Mouse (Mus musculus): Measurements from ENCODE around the gene Zranb3. TPM values are rescaled to one million over a fixed set of nuclear protein-coding genes. Genes with fewer than 3 reads are reported as not detected.

Zranb3 gene
- polyA plus RNA-seq, 1 experiment from 2014 or later: 11.4 TPM

DNA sequence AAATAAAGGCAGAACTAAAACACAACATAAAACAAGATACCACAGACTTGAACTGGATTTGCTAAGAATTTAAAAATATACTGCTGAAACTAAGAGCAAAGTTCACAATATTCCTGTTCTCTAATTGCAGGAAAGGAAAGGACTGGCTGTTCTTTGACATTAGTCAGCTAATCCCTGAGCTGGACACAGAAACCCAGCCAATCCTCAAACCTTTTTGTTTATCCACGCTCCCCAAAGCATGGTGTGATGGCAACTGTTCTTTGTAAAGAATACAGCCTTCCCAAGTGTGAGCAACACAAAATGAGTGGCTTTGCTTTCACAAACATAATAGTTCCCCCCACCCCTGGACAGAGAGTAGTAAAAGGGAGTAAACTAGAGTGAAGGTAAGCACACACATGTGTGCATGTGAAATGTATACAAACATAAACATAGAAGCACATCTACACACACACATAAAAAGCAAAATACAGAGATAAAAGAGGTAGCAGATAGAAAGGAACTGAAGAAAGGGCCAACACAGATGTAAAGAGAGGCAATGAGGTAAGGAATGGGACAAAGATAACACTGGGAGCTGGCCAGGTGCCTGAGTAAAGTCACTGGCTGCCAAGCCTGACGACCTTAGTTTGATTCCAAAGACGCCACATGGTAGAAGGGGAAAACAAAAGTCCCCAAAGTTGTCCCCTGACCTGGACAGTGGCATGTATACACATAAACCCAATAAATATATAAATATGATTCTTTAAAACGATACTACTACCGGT lies 21.7 kb downstream of the Zranb3 start:
- Histone ChIP-seq H3K27ac (no peak overlapping the region), H3K4me1 (no peaks in the 10 kb centered on the region), H3K9me3 (no peaks in the 10 kb centered on the region), H3K4me2 (no peak overlapping the region), H3K36me3 (peaks cover 7% of the 10 kb centered on the region; the same call in 1 of the 2 replicates), H3K4me3 (no peak overlapping the region), H3K27me3 (no peaks in the 10 kb centered on the region), H3K9ac (no peak overlapping the region)
- no peak for ATAC-seq (ENCODE audit: insufficient number of reproducible peaks, insufficient read depth, low FRiP score, low TSS enrichment, low read depth)
- WGBS: 87% methylated on average over 5 of the region's 5 CpGs

DNA sequence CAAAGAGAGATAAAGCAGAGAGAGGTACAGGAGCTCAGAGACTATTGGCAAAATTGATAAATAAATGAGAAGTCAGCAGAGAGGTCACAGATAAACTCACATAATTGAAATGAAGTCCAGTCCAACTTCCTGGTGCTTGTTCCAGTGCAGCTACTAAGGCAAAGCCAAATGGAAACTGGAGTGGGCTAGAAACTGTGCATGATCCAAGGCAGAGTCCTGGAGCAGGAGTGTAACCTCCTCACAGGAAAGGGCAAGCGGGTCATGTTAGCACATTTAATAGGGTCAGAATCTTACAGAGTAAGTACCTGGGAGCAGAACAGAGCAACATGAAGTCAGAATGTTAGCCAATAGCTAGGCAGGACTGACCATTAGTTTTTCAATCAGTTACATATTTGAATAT lies 24.2 kb downstream of the Zranb3 start:
- peaks cover 7% of the 10 kb centered on the region; the same call in 1 of the 2 replicates for H3K36me3 ChIP-seq
- WGBS: 90% methylated on average over 1 of the region's 1 CpGs
- H3K4me2 ChIP-seq: no peak overlapping the region
- H3K4me1 ChIP-seq: no peaks in the 10 kb centered on the region
- no peak overlapping the region for H3K27ac ChIP-seq
- no peaks in the 10 kb centered on the region for H3K9me3 ChIP-seq
- H3K4me3 ChIP-seq: no peak overlapping the region
- no peak overlapping the region for H3K9ac ChIP-seq
- no peaks in the 10 kb centered on the region for H3K27me3 ChIP-seq
- ATAC-seq (ENCODE audit: insufficient number of reproducible peaks, insufficient read depth, low FRiP score, low TSS enrichment, low read depth): no peak

DNA sequence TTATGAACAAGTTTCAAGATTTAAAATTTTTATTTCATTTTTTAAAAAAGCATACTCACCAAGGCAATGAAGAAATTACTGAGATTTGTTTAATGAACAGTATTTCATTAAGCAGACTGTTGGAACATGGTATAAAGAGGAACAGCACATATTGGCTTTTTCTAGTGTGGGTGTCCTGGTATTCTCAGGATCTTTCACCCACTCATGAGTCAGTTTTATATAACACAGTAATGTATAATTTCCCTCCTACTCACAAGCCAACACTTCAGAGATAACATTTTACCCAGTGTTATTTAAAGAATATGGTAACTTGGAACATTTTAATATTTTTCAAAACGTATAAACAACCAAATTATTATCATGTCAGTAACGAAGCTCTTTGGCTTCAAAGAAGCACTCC lies 25.1 kb downstream of the Zranb3 start:
- WGBS: 89% methylated on average over 2 of the region's 2 CpGs
- no peaks in the 10 kb centered on the region for H3K4me1 ChIP-seq
- no peak for ATAC-seq (ENCODE audit: insufficient number of reproducible peaks, insufficient read depth, low FRiP score, low TSS enrichment, low read depth)
- H3K27me3 ChIP-seq: no peaks in the 10 kb centered on the region
- no peak overlapping the region for H3K4me2 ChIP-seq
- H3K9me3 ChIP-seq: no peaks in the 10 kb centered on the region
- H3K9ac ChIP-seq: no peak overlapping the region
- peaks cover 4% of the 10 kb centered on the region; the same call in 1 of the 2 replicates for H3K36me3 ChIP-seq
- no peak overlapping the region for H3K27ac ChIP-seq
- no peak overlapping the region for H3K4me3 ChIP-seq

DNA sequence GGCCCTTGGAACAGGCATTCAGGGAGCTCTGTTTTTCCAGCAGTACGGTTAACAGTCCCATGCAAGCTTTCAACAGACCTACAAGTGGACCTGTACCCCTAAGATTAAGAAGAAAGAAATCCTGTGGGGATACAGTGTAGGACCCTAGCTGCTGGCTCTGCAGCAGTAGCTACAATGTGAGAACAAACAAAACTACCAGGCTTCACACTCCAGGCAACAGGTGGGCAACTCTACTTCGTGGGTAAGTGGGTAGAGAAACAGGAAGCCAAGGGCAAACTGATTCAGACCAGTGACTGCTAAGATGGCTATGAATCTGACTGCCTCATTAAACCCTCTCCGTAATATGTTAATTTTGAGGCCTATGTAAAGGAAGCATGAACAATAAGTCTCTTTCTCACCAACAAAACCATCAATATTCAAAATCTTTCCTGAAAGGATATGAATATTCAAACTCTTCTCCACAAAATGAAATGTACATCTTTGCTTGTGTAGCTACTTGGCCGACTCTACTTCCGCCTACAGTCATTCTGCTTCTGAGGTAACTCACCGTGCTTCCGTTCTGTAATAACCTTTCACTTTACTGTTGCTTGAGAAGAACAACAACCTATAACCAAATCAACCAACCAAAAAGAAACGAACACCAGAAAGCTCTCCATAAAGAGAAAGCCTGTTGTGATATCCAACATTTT lies 25.9 kb downstream of the Zranb3 start:
- WGBS: 93% methylated on average over 8 of the region's 8 CpGs
- Histone ChIP-seq H3K9me3 (no peaks in the 10 kb centered on the region), H3K4me1 (no peaks in the 10 kb centered on the region), H3K9ac (no peak overlapping the region), H3K4me2 (no peak overlapping the region), H3K27me3 (no peaks in the 10 kb centered on the region), H3K36me3 (peaks cover 2% of the 10 kb centered on the region; the same call in 1 of the 2 replicates), H3K27ac (no peak overlapping the region), H3K4me3 (no peak overlapping the region)
- no peak for ATAC-seq (ENCODE audit: insufficient number of reproducible peaks, insufficient read depth, low FRiP score, low TSS enrichment, low read depth)

DNA sequence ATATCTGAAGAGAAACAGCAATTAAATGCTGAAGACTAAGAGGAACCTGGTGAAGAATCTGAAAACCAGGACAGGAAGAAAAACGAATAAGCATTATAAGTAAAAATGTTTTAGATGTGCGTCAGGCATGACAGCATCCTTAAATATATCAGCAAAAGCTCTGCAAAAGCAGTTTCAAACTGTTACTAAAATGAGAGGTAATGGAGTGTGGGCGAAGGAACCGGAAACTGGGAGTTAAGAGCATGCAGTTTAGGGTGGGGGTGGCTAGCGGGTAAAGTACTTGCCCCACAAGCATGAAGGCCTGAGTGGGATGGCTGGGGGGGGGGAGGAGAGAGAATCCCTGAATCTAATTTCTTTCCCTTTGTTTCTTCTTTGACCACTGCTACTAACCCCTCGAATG lies 29.8 kb downstream of the Zranb3 start:
- H3K9me3 ChIP-seq: no peaks in the 10 kb centered on the region
- no peak overlapping the region for H3K4me2 ChIP-seq
- no peaks in the 10 kb centered on the region for H3K36me3 ChIP-seq
- 94% methylated on average over 6 of the region's 6 CpGs for WGBS
- no peak overlapping the region for H3K9ac ChIP-seq
- H3K27me3 ChIP-seq: no peaks in the 10 kb centered on the region
- ATAC-seq (ENCODE audit: insufficient number of reproducible peaks, insufficient read depth, low FRiP score, low TSS enrichment, low read depth): no peak
- no peak overlapping the region for H3K27ac ChIP-seq
- H3K4me3 ChIP-seq: no peak overlapping the region
- H3K4me1 ChIP-seq: no peaks in the 10 kb centered on the region

DNA sequence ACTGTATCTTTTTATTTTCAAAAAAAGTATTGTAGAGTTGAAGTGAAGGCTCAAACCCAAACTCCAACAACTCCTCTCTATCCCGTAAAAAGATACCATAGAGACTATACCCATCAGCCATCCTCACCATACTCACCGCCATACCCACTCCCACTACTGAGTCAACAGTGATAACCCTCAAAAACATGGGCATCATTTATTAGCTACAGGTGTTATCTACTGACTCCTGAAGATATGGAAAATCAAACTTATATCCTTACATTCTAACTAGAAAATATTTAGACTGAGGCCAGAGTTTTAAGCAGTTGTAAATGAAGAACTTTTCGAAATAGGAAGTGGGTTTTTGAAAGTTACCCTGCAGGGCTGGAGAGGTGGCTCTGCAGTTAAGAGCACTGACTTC lies 32.8 kb downstream of the Zranb3 start:
- no peak overlapping the region for H3K4me2 ChIP-seq
- H3K9me3 ChIP-seq: no peaks in the 10 kb centered on the region
- no peak overlapping the region for H3K4me3 ChIP-seq
- no peaks in the 10 kb centered on the region for H3K27me3 ChIP-seq
- no peak for ATAC-seq (ENCODE audit: insufficient number of reproducible peaks, insufficient read depth, low FRiP score, low TSS enrichment, low read depth)
- no peaks in the 10 kb centered on the region for H3K36me3 ChIP-seq
- H3K9ac ChIP-seq: no peak overlapping the region
- H3K4me1 ChIP-seq: no peaks in the 10 kb centered on the region
- 94% methylated on average over 3 of the region's 3 CpGs for WGBS
- H3K27ac ChIP-seq: no peak overlapping the region

DNA sequence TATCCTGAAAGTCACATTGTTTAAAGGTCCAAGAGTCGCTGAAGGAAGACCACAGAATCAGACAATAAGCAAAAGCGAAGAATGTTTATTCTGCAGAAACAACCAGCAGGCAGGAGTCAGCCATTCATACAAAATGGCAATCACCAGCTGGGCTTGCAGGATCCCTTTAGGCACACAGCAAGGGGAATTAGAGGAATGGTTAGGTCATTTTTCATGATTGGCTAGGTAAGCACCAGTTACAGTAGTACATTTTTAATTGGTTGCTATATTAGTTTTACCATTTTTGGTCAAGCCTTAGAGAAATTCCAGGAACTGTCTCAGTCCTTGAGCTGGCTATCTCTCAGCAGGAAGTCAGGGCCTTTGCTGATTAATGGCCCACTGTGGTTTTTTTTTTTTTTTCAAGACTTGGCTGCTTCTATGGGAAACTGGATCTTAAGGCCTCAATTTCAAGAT lies 33.9 kb downstream of the Zranb3 start:
- Histone ChIP-seq H3K4me2 (no peak overlapping the region), H3K4me1 (no peaks in the 10 kb centered on the region), H3K4me3 (no peak overlapping the region), H3K9me3 (no peaks in the 10 kb centered on the region), H3K36me3 (no peaks in the 10 kb centered on the region), H3K27ac (no peak overlapping the region), H3K27me3 (no peaks in the 10 kb centered on the region), H3K9ac (no peak overlapping the region)
- 85% methylated on average over 2 of the region's 2 CpGs for WGBS
- ATAC-seq (ENCODE audit: insufficient number of reproducible peaks, insufficient read depth, low FRiP score, low TSS enrichment, low read depth): no peak

DNA sequence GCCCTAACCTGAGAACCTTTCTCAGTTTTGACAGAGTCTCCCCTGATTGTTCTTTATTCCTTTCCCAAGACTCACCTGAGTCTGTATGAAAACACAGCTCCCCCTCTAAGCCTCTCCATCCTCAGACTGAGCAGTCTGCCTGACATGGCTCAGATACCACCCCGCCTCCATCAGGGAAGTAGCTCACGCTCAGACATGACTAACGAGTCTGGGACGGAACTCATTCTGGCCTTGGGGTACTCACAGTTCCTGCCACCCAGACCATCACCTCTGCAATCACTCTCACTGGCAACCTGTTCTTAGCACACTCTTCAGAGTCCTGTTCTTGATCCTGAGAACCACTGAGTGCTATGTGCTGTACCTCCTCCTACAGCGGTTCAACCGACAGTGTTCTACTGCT lies 38.1 kb downstream of the Zranb3 start:
- no peaks in the 10 kb centered on the region for H3K4me1 ChIP-seq
- H3K4me2 ChIP-seq: no peak overlapping the region
- H3K9ac ChIP-seq: no peak overlapping the region
- H3K4me3 ChIP-seq: no peak overlapping the region
- H3K9me3 ChIP-seq: no peaks in the 10 kb centered on the region
- ATAC-seq (ENCODE audit: insufficient number of reproducible peaks, insufficient read depth, low FRiP score, low TSS enrichment, low read depth): no peak
- H3K36me3 ChIP-seq: no peaks in the 10 kb centered on the region
- 84% methylated on average over 6 of the region's 6 CpGs for WGBS
- no peak overlapping the region for H3K27ac ChIP-seq
- H3K27me3 ChIP-seq: no peaks in the 10 kb centered on the region

DNA sequence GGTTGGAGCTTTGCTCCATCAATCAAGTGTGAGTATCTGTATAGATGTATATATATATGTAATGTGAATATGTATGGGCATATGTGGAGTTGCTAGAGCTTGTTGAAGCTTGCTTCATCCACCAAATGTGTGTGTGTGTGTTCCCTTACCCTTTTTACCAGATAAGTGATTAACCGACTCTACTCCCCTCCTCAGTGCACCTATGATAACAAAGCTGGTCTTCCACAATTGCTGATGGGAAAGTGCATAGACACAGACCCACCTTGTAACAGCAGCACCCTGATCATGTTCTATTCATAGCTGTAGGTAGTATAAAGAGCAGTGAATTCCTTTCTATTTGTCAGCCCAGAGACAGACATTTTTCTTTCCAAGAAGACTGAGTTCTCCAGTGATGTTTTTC lies 40.7 kb downstream of the Zranb3 start:
- no peak for ATAC-seq (ENCODE audit: insufficient number of reproducible peaks, insufficient read depth, low FRiP score, low TSS enrichment, low read depth)
- H3K4me2 ChIP-seq: no peak overlapping the region
- 79% methylated on average over 1 of the region's 1 CpGs for WGBS

DNA sequence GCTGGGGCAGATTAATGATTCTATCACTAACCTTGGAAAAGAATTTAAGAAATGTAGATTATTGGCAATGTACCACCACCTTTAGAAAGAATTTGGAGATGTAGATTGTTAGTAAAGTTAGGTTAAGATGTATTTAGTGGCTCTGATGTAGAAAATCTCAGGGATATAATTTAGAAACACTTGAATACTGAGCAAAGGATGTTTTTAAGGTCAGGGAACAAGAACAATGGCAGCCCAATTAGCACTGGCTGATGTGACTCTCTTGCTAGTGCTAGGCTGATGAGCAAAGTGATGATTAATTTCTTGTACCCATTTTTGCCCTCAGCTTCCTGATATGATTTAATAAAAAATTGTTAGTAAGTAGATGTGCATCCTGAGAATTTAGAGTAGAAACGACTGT lies 41.4 kb downstream of the Zranb3 start:
- Histone ChIP-seq H3K4me2 (no peak overlapping the region), H3K9me3 (no peaks in the 10 kb centered on the region), H3K27ac (no peak overlapping the region), H3K9ac (no peak overlapping the region), H3K36me3 (no peaks in the 10 kb centered on the region), H3K4me3 (no peak overlapping the region), H3K27me3 (no peaks in the 10 kb centered on the region), H3K4me1 (no peaks in the 10 kb centered on the region)
- WGBS: 80% methylated on average over 1 of the region's 1 CpGs
- ATAC-seq (ENCODE audit: insufficient number of reproducible peaks, insufficient read depth, low FRiP score, low TSS enrichment, low read depth): no peak

More for the DNA sequence above, 40.7 kb downstream of the Zranb3 start:
- Histone ChIP-seq H3K27me3 (no peaks in the 10 kb centered on the region), H3K27ac (no peak overlapping the region), H3K4me3 (no peak overlapping the region), H3K9ac (no peak overlapping the region), H3K4me1 (no peaks in the 10 kb centered on the region), H3K36me3 (no peaks in the 10 kb centered on the region), H3K9me3 (no peaks in the 10 kb centered on the region)

DNA sequence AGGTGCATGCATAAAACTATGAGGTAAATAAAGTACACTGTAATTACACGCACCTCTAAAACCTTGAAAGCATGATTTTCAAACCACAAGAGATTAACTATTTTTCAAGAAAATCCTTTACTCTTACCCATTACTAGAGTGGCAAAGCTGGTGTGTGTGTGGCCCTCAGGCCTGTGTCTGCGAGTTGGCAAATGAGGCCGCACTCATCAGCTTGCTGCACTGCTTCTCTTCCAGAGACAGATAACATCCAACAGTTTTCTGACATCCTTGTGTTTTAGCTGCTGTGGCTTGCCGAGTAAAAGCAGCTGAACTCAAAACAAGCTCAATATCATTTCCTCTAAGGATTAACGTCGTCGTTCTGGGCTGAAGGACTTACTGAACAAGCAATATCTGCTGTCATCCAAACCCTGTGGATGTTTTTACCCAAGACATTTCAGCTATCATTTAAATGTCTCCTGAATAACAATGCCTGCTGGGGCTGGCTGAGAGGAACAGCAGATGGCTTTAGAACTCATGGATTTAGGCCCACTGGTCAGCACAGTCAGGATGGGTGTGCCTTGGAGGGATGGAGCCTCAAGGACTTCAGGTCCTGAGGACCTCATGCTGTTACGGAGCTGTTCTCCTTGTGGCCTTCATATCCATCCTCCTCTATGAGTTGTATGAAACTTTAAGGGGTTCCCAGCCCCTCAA lies 42.0 kb downstream of the Zranb3 start:
- Histone ChIP-seq H3K9ac (no peak overlapping the region), H3K27me3 (no peaks in the 10 kb centered on the region), H3K4me3 (no peak overlapping the region), H3K4me1 (no peaks in the 10 kb centered on the region), H3K36me3 (no peaks in the 10 kb centered on the region), H3K4me2 (no peak overlapping the region), H3K27ac (no peak overlapping the region; the same call in 1 of the 2 replicates), H3K9me3 (no peaks in the 10 kb centered on the region)
- WGBS: 64% methylated on average over 8 of the region's 8 CpGs
- ATAC-seq (ENCODE audit: insufficient number of reproducible peaks, insufficient read depth, low FRiP score, low TSS enrichment, low read depth): no peak

Data from embryonic facial prominence, embryonic 13.5 days (tissue).